Mouse (Mus musculus) cerebellum, adult 9-10 months (tissue): Measurements from ENCODE around the gene Spint2.
"Not testable (repeated sequence)": the region's sequence is repeated elsewhere in the genome, so short reads cannot be mapped to it uniquely, and the experiment has no call there.

Experiments used
- DNase-seq: peaks from one replicate; pipeline ENCODE4 v3.0.0; 2022

Gene Spint2

DNA sequence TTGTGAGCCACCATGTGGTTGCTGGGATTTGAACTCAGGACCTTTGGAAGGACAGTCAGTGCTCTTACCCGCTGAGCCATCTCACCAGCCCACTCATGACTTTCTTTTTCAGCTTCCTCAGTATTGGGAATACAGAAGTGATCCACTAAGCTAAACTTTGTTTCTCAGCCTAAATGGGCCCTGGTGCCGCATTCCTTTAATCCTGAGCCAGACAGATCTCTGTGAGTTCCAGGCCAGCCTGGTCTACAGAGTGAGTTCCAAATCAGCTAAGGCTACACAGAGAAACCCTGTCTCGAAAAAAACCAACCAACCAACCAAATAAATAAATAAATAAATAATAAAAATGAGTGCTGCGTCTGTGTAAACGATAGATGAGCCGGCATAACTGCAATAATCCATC lies 44.1 kb downstream of the Spint2 start:
- DNase-seq: peak; percentile 71

DNA sequence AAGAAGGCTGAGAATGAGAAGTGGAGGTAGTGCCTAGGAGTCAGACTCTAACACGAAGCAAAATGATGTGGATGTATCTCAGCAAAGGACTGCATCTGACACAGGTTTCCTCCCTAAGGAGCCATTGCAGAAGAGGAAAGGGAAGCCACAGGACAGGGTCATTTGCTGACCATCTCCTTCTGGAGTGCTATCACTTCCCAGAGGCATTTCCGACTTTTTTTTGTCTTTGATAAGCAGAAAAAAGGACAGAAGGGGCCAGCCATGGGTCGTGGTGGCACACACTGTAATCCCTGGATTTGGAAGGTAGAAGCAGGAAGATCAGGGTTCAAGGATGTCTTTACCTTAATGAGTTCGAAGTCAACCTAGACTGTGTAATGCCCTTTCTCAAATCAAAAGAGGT lies 45.1 kb downstream of the Spint2 start:
- no peak for DNase-seq

DNA sequence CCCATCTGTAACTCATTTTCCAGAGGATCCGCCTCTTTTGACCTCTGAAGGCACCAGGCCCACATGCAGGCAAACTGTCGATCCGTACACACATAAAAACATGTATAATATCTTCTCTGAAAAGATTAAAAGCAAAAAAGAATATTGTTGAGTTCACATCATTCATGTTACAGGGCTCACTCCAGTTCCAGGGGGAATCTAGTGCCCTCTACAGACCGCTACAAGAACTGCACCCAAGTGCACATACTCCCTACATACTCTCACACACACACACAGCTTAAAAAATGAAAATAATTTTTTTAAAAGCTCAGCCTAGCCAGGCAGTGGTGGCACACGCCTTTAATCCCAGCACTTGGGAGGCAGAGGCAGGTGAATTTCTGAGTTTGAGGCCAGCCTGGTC lies 47.1 kb downstream of the Spint2 start:
- DNase-seq: no peak

DNA sequence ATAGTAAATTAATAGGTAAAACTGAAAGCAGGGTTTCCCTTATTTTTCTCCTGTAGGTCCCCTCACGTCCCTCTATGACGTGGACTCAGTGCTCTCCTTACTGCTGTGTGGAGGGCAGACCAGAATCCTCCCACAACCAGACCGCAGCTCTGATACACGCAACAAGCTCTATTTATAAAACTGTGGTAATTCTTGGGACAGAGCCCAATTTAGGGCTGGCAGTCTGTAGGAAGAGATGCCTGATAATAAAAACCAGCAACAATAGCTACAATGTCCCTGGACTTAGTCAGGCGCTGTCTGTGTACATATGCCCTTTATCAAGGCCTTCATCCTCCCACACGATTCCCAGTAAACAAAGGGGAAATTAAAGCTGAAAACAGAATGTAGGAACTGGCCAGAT lies 48.0 kb downstream of the Spint2 start:
- no peak for DNase-seq

DNA sequence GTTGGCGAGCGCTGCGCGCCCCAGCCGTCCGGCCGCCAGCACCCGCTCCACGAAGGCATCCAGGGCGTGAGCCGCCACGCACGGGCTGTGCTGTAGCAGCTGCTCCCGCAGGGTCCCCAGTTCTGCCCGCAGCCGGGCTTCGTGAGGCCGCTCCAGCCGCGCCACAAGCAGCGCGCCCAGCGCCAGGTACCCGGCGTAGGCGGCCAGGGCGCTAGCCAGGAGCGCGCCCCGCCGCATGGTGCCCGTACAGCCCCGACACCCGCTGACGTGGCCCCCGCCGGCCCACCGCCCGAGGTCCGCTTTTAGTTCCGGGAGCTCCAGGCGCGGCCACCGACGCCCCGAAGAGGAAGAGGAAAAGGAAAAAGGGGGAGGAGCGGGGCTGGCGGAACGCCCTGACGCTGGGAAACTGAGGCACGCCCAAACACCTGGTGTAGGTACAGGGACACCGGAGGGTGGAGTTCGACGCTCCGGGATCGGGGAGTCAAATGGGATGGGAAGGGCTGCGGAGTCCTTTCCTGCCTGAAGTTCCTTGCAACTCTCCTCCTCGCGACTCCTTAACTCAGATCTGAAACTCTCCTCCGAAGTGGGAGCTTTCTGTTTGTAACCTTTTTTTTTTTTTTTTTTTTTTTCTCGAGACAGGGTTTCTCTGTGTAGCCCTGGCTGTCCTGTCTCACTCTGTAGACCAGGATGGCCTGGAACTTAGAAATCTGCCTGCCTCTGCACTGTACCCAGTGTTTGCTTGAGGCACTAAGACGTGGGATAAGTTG lies 49.3 kb downstream of the Spint2 start, which contains the start of gene Kcnk6:
Kcnk6 (minus strand) TSS at position 269 of the 767 bp plus-strand sequence.
- DNase-seq: no peak

DNA sequence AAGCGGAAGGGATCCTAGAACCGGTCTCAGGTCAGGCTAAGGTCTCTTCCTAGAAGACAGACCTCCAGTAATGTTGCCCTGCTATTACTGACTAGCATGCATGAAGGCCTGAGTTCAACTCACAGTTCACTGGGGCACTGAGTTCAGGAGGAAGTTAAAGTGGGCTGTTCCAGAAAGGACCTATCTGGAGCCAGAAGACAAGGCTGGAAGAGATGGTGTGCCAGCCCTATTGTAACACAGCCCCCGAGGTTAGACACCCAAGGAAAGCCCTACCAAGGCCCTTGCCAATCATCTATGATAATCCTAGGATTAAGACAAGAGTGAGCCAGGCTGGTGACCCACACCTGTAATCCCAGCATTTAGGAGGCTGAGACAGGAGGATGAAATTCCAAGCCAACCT lies 50.2 kb downstream of the Spint2 start:
- no peak for DNase-seq

DNA sequence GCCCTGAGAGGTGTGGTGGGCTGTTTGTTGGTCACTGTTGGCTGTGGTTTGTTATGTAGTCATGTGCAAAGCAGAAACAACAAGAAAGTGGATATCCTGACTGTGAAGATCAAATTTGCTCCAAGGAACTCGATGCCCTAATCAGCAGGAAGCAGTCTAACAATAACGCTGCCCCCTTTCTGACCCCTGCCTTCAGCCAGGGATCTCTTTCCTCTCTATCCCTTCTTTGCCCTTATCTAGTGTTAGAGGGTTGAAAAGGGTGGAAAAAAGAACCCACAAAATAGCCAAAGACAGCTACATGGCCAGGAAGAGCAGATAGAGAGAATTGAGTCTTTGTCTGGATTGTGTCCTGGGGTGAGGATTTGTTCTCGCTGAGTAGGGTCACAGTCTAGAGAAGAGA lies 51.2 kb downstream of the Spint2 start:
- no peak for DNase-seq

DNA sequence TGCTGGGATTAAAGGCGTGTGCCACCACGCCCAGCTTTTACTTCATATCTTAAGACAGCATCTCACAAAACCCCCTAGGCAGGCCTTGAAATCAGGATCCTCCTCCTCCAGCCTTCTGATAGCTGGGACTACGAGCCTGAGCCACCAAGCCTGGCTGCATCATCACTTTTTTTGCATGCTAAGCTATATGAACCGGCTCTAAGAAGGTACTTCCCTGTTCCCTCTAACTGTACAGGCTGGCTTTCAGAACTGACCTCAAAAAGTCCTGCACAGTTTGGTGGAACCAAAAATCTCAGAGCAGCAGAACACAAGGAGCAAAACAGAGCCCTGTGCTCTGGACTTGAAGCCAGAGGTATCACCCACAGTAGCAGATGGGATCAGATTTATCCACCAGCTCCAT lies 53.5 kb downstream of the Spint2 start:
- DNase-seq: no peak

DNA sequence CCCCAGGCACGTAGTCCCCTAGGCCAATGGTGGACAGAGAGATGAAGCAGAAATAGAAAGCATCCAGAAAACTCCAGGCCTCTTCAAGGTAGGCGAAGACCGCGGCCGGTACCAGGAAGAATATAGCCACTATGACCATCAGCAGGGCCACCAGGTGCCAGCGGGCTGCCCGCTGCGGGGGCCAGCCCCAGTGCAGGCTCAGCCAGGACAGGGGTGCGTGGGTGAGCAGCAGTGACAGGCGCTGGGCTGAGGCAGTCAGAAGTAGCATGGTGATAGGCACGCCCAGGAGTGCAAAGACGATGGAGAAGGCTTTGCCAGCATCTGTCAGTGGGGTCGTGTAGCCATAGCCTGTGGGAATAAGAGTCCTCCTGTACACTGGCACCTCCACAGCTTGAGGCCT lies 56.2 kb downstream of the Spint2 start:
- DNase-seq: no peak

DNA sequence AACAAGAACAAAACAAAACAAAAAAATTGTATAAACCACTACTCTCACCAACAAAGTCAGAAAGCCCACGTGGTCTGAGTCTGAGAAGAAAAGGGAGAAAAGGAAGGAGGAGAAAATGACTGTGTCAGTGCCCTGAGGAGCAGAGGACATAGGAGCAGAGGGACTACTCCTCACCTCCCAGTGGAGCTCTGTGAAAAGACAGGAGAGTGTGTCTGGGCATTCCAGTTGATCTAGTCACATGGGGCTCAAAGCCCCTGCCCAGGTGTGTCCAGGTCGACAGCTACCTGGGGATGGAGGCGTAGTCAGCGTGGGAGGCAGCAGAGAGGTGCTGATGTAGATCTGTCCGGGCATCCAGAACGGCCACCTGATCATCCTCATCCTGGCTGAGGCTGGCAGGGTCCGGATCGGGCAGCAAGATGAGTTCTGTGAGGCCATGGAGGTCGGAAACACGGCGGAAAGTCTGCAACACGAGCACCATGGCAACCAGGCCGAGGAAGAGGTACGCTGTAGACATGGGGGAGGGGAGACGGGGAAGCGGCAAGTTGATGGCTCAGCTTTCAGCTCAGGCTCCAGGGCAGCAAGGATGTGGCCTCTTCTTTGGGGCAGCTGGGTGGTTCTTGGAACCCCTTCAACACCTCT lies 56.8 kb downstream of the Spint2 start:
- DNase-seq: no peak

DNA sequence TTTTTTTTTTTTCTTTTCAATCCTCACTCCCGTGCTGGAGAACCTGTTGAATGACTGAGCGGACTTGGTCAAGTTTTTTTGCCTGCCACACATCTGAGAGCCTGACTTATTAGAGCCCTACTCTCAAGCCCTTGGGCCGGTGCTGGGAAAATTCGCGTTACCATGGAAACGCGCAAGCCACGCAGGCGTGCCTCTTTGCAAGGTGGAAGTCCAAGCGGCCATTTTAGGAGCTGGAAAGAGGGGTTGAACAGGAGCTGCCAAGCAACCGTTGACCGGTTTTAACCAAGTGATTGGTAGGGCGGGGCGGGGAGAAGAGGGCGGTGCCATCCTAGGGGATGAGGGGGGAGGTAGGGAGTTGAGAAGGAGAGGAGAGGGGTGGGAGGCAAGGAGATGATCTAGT lies 66.9 kb downstream of the Spint2 start:
- no peak for DNase-seq

DNA sequence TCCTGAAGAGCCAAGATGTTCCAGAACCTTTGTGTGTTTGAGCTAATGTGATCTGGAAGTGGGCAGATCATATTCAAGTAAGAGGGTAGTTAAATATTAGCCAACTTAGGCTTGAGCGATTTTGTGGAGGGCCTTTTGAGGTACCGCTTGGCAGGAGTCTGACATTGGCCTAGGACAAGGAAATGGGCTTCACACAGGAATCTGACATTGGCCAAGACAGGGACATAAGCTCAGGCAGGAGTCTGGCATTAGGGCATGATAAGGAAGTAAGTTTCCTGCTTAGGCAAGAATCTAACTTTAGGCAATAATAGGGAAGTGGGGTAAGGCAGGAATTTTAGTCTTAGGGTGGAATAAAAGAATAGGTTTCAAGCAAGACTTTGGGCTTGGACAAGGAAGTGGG lies 67.5 kb downstream of the Spint2 start:
- DNase-seq: no peak

DNA sequence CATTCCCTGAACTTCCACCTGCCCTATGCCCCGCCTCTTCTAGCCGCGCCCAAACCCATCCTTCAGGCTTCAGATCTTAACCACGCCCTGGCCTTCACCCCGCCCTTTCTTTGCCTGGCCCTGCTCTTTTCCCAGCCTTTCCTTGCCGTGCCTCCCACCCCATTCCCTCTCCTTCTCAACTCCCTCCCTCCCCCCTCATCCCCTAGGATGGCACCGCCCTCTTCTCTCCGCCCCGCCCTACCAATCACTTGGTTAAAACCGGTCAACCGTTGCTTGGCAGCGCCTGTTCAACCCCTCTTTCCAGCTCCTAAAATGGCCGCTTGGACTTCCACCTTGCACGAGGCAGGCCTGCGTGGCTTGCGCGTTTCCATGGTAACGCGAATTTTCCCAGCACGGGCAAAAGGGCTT lies 68.0 kb downstream of the Spint2 start, which contains the start of gene Catsperg1:
Catsperg1 (minus strand) TSS at position 361 of the 408 bp plus-strand sequence.
- DNase-seq: no peak

DNA sequence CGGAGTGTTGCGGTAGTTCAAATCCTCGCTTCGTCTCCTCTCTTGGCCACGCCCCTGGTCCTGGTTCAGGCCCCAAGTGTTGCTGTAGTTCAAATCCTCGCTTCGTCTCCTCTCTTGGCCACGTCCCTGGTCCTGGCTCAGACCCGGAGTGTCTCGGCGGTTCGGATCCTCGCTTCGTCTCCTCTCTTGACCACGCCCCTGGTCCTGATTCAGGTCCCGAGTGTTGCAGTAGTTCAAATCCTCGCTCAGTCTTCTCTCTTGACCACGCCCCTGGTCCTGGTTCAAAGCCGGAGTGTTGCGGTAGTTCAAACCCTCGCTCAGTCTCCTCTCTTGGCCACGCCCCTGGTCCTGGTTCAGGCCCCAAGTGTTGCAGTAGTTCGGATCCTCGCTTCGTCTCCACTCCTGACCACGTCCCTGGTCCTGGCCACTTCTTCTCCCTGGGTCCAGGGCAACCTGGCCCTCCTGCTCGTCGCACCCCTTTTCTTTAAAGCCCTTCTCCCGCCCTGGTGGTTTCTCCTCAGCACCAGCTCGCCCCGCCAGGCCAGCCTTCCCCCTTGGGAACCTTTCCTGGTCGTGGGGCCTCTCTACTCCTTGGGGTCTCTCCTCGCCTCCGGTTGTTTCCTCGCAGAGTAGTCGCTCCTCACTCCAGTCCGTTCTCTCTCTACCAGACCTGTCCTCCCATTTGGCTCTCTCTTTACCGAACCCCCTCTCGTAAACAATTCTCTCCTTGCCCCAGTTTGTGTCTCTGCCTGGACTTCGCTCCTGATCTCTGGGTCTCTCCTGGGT lies 68.7 kb downstream of the Spint2 start:
- not testable (repeated sequence) for DNase-seq

DNA sequence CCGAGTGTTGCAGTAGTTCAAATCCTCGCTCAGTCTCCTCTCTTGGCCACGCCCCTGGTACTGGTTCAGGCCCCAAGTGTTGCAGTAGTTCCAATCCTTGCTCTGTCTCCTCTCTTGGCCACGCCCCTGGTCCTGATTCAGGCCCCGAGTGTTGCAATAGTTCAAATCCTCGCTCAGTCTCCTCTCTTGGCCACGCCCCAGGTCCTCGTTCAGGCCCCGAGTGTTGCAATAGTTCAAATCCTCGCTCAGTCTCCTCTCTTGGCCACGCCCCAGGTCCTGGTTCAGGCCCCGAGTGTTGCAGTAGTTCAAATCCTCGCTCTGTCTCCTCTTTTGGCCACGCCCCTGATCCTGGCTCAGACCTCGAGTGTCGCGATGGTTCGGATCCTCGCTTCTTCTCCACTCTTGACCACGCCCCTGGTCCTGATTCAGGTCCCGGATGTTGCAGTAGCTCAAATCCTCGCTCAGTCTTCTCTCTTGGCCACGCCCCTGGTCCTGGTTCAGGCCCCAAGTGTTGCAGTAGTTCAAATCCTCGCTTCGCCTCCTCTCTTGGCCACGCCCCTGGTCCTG lies 69.4 kb downstream of the Spint2 start:
- no peak for DNase-seq

DNA sequence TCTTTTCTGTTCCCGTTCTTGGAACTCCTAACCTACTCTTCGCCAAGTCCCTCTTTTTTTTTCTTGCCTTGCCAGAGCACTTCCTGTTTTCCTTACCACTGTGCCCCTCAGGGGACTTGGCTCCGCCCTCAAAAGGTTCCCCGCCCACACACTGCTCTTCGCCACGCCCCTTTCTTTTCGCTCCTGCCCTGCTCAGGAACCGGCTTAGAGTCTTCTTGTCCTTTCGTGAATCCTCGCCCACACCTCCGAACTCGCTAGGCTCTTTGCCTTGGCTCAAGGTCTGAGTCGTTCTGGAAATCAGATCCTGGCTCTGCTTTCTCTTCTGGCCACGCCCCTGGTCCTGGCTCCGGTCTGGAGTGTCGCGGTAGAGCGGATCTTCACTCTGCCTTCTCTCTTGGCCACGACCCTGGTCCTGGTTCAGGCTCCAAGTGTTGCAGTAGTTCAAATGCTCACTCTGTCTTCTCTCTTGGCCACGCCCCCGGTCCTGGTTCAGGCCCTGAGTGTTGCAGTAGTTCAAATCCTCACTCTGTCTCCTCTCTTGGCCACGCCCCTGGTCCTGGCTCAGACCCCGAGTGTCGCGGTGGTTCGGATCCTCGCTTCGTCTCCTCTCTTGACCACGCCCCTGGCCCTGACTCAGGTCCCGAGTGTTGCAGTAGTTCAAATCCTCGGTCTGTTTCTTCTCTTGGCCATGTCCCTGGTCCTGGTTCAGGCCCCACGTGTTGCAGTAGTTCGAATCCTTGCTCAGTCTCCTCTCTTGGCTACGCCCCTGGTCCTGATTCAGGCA lies 70.1 kb downstream of the Spint2 start:
- DNase-seq: peak; percentile 56

DNA sequence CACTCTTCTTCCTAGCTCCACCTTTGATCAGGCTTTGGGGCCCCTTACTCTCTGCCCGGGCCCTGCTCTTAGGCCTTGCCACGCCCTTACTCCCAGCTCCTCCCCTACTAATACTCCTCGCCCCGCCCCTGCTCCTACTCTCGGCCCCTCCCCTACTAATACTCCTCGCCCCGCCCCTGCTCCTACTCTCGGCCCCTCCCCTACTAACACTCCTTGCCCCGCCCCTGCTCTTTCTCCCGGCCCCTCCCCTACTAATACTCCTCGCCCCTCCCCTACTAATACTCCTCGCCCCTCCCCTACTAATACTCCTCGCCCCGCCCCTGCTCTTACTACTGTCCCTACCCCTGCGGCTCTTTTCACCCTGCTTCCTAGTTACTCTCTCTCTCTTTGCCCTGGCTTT lies 70.7 kb downstream of the Spint2 start:
- not testable (repeated sequence) for DNase-seq
